Mouse (Mus musculus) kidney, embryonic 15.5 days (tissue): ENCODE data around the gene Ptcd3. TPM values are rescaled to one million over a fixed set of nuclear protein-coding genes. Genes with fewer than 3 reads are reported as not detected.
"Not testable (repeated sequence)": the region's sequence is repeated elsewhere in the genome, so short reads cannot be mapped to it uniquely, and the experiment has no call there.

Experiments used
- ATAC-seq: fragments of 200-750 bp; cut with Nextera tagmentation; replicated peaks from 2 replicates; pipeline ENCODE4 v1.8.0; 2017; ENCODE audit warnings: moderate TSS enrichment; ENCODE audit not compliant: low FRiP score
- H3K27ac ChIP-seq: fragments of 300-500 bp; sonication (generic); 2 replicates; pipeline ENCODE4 v1.5.1; 2015; ENCODE audit warnings: mild to moderate bottlenecking, inconsistent platforms
- H3K27me3 ChIP-seq: fragments of 300-500 bp; sonication (generic); 2 replicates; pipeline ENCODE4 v1.6.1; 2015; ENCODE audit warnings: inconsistent platforms
- H3K36me3 ChIP-seq: fragments of 300-500 bp; sonication (generic); 2 replicates; pipeline ENCODE4 v1.6.1; 2015; ENCODE audit warnings: inconsistent platforms
- H3K4me1 ChIP-seq: fragments of 300-500 bp; sonication (generic); 2 replicates; pipeline ENCODE4 v1.6.1; 2015; ENCODE audit warnings: inconsistent platforms
- H3K4me2 ChIP-seq: fragments of 300-500 bp; sonication (generic); 2 replicates; pipeline ENCODE4 v1.6.1; 2015; ENCODE audit warnings: moderate library complexity, mild to moderate bottlenecking, inconsistent platforms
- H3K4me3 ChIP-seq: fragments of 300-500 bp; sonication (generic); replicated peaks from 2 replicates; pipeline ENCODE4 v1.5.1; 2015; ENCODE audit warnings: mild to moderate bottlenecking, inconsistent platforms
- H3K9ac ChIP-seq: fragments of 300-500 bp; sonication (generic); 2 replicates; pipeline ENCODE4 v1.6.1; 2015; ENCODE audit warnings: mild to moderate bottlenecking, inconsistent platforms
- H3K9me3 ChIP-seq: fragments of 300-500 bp; sonication (generic); replicated peaks from 2 replicates; pipeline ENCODE4 v1.6.1; 2016; ENCODE audit warnings: inconsistent platforms
- WGBS: fragments of 180-500 bp; shearing (Covaris S2); methylation state at CpG from one replicate; pipeline ENCODE4 v1.1.7; 2015; ENCODE audit warnings: mixed read lengths; 5-methylcytosine and 5-hydroxymethylcytosine counted together
- polyA plus RNA-seq: library from polyadenylated mRNA; unstranded; fragments of >200 nt; fragmentation: Nextera tagmentation; extraction: Ambion mirVana; gene quantifications from 2 replicates; pipeline ENCODE4 v1.2.1, GENCODE M21; 2015

The Ptcd3 gene
- polyA plus RNA-seq, 1 experiment from 2014 or later = 107 TPM

DNA sequence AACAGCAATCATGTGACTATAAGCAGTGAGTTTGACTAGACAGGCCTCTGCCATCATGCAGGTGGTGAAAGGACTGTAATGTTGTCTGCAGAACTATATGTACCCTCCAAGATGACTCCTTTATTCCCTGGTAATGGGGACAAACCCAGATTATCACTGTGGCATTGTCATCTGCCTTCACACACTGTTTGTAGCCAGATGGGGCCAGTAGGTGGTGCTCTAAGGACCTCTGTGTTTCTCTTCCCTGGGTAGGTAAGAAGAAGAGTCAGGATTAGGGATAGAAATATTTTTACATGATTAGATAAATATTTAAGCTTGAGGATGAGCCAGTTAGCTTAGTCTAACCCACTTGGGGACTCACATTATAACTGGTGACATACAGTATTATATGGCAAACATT, 19.4 kb upstream of the Ptcd3 start:
- H3K36me3 ChIP-seq = peaks cover 95% of the 10 kb centered on the region
- no peaks in the 10 kb centered on the region for H3K9me3 ChIP-seq
- H3K4me3 ChIP-seq = no peak overlapping the region
- ATAC-seq = no peak
- H3K9ac ChIP-seq = no peak overlapping the region
- H3K4me2 ChIP-seq = no peak overlapping the region
- H3K27ac ChIP-seq = no peak overlapping the region
- no peaks in the 10 kb centered on the region for H3K27me3 ChIP-seq
- no peaks in the 10 kb centered on the region for H3K4me1 ChIP-seq

DNA sequence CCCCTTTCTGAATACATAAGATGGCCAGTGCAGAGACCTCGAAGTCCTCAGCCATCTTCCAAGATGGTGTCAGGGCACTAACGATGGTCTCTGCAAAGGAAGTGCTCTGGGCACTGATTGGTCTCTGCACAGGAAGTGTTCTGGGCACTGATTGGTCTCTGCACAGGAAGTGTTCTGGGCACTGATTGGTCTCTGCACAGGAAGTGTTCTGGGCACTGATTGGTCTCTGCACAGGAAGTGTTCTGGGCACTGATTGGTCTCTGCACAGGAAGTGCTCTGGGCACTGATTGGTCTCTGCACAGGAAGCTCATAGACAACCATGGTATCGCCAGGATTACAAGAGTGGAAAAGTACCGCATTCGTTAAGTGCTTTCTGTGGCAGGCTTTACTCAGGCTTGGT, 16.7 kb upstream of the Ptcd3 start:
- not testable (repeated sequence) for H3K4me1 ChIP-seq, H3K4me2 ChIP-seq, H3K9ac ChIP-seq, H3K27ac ChIP-seq, H3K4me3 ChIP-seq, H3K9me3 ChIP-seq, ATAC-seq, H3K27me3 ChIP-seq
- WGBS = 87% methylated on average over 5 of the region's 5 CpGs
- H3K36me3 ChIP-seq = peaks cover 95% of the 10 kb centered on the region

DNA sequence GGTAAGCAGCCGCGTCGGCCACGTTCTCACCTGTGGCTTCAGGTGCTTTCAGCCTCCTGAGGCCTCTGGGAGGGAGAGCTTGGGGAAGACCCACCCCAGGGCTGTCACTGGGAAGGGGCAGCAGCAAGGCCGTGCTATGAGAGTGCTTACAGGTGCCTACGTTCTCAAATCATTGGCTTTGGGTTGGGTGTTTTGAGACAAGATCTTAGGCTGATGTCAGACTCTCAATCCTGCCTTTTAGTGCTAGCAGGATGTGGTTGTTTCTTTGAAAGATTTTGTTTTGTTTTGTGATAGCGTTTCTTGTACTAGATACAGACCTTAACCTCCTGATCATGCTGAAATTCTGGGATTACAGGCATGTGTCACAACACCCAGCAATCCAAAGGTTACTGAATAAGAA, 12.2 kb upstream of the Ptcd3 start:
- ATAC-seq = no peak
- H3K9me3 ChIP-seq = no peaks in the 10 kb centered on the region
- H3K4me2 ChIP-seq = no peak overlapping the region
- no peak overlapping the region for H3K27ac ChIP-seq
- WGBS = 94% methylated on average over 7 of the region's 7 CpGs
- H3K4me3 ChIP-seq = no peak overlapping the region
- no peak overlapping the region for H3K9ac ChIP-seq
- H3K4me1 ChIP-seq = no peaks in the 10 kb centered on the region
- peaks cover 98% of the 10 kb centered on the region for H3K36me3 ChIP-seq
- H3K27me3 ChIP-seq = no peaks in the 10 kb centered on the region

DNA sequence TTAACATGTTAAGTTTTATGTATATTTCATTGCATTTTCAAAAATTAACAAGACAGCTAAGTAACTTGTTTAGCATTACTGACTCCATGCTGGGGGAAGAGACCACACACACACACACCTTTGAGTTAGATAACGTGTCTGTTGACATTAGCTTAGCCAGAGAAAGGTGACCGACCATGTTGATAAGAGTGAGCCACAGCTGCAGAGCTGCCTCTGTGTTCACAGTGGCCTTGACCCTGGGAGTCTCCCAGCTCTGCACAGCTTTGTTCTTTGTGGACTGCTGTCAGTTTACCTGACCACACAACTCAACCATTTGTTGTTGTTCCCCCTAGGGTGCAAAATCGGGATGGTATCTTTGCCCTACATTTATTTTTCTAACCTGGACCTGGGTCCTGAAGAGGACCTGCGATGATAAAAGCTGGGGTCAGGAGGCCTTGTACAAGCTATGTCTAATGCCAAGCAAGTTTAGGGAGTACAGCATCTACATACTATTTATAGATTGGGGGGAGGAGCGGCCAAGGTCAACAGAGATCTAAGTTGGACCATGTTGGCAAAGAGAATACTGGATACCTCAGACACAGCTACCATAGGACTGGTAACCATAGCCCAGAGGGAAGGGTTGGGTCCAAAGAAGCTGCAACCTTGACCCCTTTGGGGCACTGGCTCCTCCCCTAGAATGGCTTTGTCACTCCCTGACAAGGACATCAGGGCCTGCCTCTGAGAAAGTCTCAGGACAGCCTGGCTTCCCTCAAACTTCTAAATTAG, 3.3 kb upstream of the Ptcd3 start:
- 77% methylated on average over 5 of the region's 5 CpGs for WGBS
- Histone ChIP-seq H3K27me3 (no peaks in the 10 kb centered on the region), H3K27ac (no peak overlapping the region), H3K36me3 (peaks cover 47% of the 10 kb centered on the region), H3K9ac (no peak overlapping the region), H3K9me3 (no peaks in the 10 kb centered on the region), H3K4me1 (peaks cover 17% of the 10 kb centered on the region), H3K4me3 (no peak overlapping the region), H3K4me2 (no peak overlapping the region)
- ATAC-seq = no peak

DNA sequence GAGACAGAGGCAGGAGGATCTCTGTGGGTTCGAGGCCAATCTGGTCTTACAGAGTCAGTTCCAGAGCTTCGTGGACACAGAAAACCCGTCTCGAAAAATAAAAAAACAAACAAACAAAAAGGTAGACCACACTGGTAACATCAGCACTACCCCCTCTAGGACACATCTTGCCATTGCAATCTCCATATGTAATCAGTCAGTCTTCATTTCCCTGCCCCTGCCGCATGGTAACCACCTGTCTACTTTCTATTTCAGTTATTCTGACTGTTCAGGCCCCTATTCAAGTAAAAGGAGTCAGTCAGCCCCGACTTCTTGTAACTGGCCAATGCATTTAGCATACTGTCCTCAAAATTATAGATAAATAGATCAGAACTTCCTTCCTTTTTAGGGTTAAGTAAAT, 1.3 kb upstream of the Ptcd3 start:
- Histone ChIP-seq H3K4me3 (peak overlapping the region; percentile 85), H3K36me3 (peaks cover 47% of the 10 kb centered on the region), H3K9me3 (no peaks in the 10 kb centered on the region), H3K27ac (no peak overlapping the region), H3K27me3 (no peaks in the 10 kb centered on the region), H3K4me1 (peaks cover 19% of the 10 kb centered on the region), H3K9ac (no peak overlapping the region), H3K4me2 (peak overlapping the region; percentile 57)
- WGBS = 75% methylated on average over 6 of the region's 6 CpGs
- no peak for ATAC-seq

DNA sequence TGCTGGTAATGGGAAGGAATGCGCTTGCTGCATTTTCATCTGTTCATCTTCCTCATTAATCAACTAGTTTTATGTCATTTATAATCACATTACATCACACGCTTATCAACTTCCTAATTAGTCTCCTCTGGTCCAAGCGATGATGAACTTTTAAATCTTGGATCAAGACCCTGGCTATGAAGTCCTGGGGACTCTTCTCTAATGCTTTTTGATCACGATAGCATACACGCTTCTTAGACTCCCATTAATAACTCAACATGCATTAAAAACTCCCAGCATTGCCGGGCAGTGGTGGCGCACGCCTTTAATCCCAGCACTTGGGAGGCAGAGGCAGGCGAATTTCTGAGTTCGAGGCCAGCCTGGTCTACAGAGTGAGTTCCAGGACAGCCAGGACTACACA, 834 bp upstream of the Ptcd3 start:
- Histone ChIP-seq H3K9ac (peak overlapping the region; percentile 77), H3K36me3 (peaks cover 49% of the 10 kb centered on the region), H3K27me3 (no peaks in the 10 kb centered on the region), H3K9me3 (no peaks in the 10 kb centered on the region), H3K4me1 (peaks cover 19% of the 10 kb centered on the region), H3K4me3 (peak overlapping the region; percentile 85), H3K27ac (peak overlapping the region; percentile 87; the same call in 1 of the 2 replicates), H3K4me2 (peak overlapping the region; percentile 57)
- no peak; the same call in 1 of the 2 replicates for ATAC-seq
- 26% methylated on average over 10 of the region's 10 CpGs for WGBS

DNA sequence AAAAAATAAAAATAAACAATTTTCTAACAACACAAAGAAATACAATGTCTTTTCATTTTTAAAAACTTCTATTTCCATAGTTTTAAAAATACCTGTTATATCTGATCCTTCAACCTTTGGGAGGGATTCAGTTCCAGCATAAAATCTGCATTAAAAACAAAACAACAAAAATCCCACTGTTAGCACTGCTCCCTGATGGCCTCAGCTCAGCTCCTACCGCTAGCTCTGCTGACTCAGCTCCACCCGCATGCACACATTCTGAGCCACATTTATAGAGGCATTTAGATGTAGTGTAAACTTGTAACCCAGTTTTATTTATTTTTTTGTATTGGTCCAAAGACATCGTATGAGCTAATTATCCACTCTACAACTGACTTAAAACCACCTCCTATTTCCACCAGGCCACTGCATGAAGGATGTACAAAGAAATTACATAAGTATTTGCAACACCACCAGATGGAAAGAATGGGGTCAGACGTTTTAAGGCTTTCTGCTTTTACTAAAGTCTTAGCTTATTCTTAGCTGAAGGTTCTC, 781 bp downstream of the Ptcd3 start:
- H3K4me1 ChIP-seq = peaks cover 19% of the 10 kb centered on the region
- WGBS = 5% methylated on average over 4 of the region's 4 CpGs
- H3K9ac ChIP-seq = peak overlapping the region; percentile 77
- no peaks in the 10 kb centered on the region for H3K9me3 ChIP-seq
- no peaks in the 10 kb centered on the region for H3K27me3 ChIP-seq
- H3K4me2 ChIP-seq = peak overlapping the region; percentile 57
- peaks cover 51% of the 10 kb centered on the region for H3K36me3 ChIP-seq
- peak overlapping the region; percentile 85 for H3K4me3 ChIP-seq
- no peak for ATAC-seq
- H3K27ac ChIP-seq = no peak overlapping the region

DNA sequence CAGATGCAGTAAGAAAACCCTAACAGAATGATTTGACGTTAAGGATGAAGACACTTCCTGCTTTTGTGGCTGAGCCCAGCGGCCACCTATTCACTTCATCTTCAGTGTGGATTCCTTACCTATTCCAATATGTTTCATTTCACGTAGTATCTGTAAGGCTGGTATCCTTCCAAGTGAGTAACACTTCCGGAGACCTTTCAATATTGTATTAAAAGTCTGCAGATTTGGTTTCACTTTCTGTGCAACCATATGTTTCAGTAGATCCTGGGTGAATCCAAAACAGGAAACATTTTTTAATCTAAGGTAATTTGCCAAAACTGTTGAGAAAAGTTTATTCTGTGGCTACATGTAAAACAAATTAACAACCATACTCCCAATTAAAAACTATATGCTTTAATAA, 15.3 kb downstream of the Ptcd3 start:
- no peak overlapping the region for H3K4me2 ChIP-seq
- H3K4me3 ChIP-seq = no peak overlapping the region
- no peaks in the 10 kb centered on the region for H3K27me3 ChIP-seq
- no peaks in the 10 kb centered on the region for H3K9me3 ChIP-seq
- H3K4me1 ChIP-seq = no peaks in the 10 kb centered on the region
- no peak overlapping the region for H3K27ac ChIP-seq
- no peak for ATAC-seq
- H3K36me3 ChIP-seq = peaks cover 98% of the 10 kb centered on the region
- no peak overlapping the region for H3K9ac ChIP-seq
- WGBS = 93% methylated on average over 4 of the region's 4 CpGs

DNA sequence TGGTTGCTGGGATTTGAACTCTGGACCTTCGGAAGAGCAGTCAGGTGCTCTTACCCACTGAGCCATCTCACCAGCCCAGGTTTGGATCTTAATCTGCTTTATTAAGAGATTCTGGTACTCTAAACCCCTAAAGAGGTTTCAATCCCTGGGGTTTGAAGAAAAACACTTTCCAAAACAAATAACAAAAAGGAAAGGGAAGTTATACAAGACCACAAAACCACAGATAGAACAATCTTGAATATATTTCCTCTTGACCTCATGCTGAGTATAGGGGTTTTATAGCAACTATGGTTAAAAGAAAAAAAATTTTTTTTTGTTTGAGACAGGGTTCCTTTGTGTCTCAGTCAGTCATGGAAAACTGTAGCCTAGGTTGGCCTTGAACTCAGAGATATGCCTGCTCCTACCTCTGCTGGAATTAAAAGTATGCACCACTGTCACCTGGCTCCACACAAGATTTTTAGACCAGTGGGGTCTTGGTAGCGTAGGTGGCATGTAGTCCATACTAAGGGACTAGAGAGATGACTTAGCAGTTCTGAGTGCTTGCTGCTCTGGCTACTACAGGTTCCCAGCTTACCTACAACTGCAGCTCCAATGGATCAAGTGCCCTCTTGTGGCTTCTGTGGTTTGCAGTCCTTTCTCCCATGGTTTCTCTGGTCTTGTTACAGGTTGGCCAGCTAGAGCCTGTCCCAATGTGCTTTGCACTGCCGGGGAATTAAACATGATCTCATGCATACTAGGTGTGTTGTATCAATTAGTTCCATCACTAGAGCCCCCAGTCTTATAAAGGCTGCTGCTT, 30.4 kb downstream of the Ptcd3 start:
- H3K9me3 ChIP-seq = no peaks in the 10 kb centered on the region
- no peak overlapping the region for H3K4me2 ChIP-seq
- peaks cover 92% of the 10 kb centered on the region for H3K36me3 ChIP-seq
- H3K9ac ChIP-seq = no peak overlapping the region
- 93% methylated on average over 3 of the region's 3 CpGs for WGBS
- no peak overlapping the region for H3K27ac ChIP-seq
- H3K4me1 ChIP-seq = no peaks in the 10 kb centered on the region
- ATAC-seq = no peak
- no peak overlapping the region for H3K4me3 ChIP-seq
- H3K27me3 ChIP-seq = no peaks in the 10 kb centered on the region

DNA sequence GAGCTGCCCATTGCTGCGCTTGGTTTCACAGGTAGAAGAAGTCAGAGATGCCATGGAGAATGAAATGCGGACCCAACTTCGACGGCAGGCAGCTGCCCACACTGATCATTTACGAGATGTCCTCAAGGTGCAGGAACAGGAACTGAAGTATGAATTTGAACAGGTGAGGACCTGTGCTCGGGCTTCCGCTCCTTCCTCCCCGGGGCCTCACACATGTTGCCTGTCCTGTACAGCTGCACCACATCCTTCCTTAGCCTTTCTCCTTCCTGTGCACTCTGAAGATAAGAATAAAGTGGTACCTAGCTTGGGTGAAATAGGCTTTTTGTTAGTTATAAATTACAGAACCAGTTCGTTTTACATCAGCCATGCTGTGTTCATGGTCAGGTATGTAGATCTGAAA, 37.2 kb downstream of the Ptcd3 start:
- no peaks in the 10 kb centered on the region for H3K9me3 ChIP-seq
- 93% methylated on average over 9 of the region's 9 CpGs for WGBS
- H3K27me3 ChIP-seq = no peaks in the 10 kb centered on the region
- H3K9ac ChIP-seq = no peak overlapping the region
- H3K4me1 ChIP-seq = no peaks in the 10 kb centered on the region
- H3K4me3 ChIP-seq = no peak overlapping the region
- peaks cover 88% of the 10 kb centered on the region for H3K36me3 ChIP-seq
- no peak for ATAC-seq
- H3K27ac ChIP-seq = no peak overlapping the region
- H3K4me2 ChIP-seq = no peak overlapping the region

DNA sequence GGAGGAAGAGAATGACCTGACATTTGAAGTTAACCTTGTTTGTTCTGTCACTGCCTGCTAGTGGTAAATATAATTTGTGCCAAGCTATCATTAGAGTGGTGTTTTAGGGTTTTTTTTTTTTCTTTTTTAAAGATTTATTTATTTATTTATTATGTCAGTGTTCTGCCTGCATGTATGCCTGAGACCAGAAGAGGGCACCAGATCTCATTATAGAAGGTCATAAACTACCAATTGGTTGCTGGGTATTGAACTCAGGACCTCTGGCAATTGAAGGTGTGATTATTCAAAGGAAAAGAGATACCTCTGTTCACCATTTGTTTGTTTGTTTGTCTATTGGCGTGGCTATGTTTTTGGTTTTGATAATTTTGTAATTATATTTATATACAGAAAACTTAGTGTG, 39.7 kb downstream of the Ptcd3 start:
- Histone ChIP-seq H3K27me3 (no peaks in the 10 kb centered on the region), H3K36me3 (peaks cover 85% of the 10 kb centered on the region), H3K9ac (no peak overlapping the region), H3K4me2 (no peak overlapping the region), H3K4me1 (no peaks in the 10 kb centered on the region), H3K4me3 (no peak overlapping the region), H3K9me3 (no peaks in the 10 kb centered on the region), H3K27ac (no peak overlapping the region)
- ATAC-seq = no peak
- WGBS = 91% methylated on average over 1 of the region's 1 CpGs

DNA sequence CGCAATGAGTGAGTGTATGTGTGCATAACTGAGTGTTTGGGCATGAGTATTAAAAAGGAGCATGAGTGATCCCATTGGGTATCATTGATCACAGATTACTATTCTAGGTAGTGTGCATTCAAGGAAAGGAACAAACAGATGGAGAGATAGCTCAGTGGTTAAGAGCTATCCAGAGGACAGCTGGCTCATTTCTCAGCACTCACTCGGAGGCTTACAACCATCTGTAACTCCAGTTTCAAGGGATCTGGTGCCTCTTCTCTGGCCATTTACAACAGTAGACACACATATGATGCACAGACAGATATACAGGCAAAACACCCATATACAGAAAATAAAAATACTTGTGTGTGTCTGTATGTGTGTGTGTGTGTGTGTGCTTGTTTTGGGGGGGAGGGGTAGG, 40.8 kb downstream of the Ptcd3 start:
- ATAC-seq = no peak
- no peaks in the 10 kb centered on the region for H3K4me1 ChIP-seq
- 86% methylated on average over 2 of the region's 2 CpGs for WGBS
- H3K27ac ChIP-seq = no peak overlapping the region
- no peak overlapping the region for H3K4me3 ChIP-seq
- H3K4me2 ChIP-seq = no peak overlapping the region
- H3K9ac ChIP-seq = no peak overlapping the region
- H3K9me3 ChIP-seq = no peaks in the 10 kb centered on the region
- H3K36me3 ChIP-seq = peaks cover 85% of the 10 kb centered on the region
- H3K27me3 ChIP-seq = no peaks in the 10 kb centered on the region
